Mouse (Mus musculus) stomach, embryonic 14.5 days (tissue): ENCODE measurements around the gene Prr12. TPM values are rescaled to one million over a fixed set of nuclear protein-coding genes. Genes with fewer than 3 reads are reported as not detected.
A peak's percentile ranks its signal among the peaks of the same experiment; 100 is the strongest.

Experiments
- ATAC-seq: fragments of 200-750 bp; cut with Nextera tagmentation; 2 replicates; pipeline ENCODE4 v1.8.0; 2017; ENCODE audit warnings: low read depth, moderate TSS enrichment; ENCODE audit not compliant: insufficient number of reproducible peaks, insufficient read depth, low FRiP score
- H3K27ac ChIP-seq: fragments of 300-500 bp; sonication (generic); 2 replicates; pipeline ENCODE4 v1.5.1; 2014; ENCODE audit warnings: mild to moderate bottlenecking, low read length, moderate library complexity, mixed read lengths
- H3K27me3 ChIP-seq: fragments of 300-500 bp; sonication (generic); 2 replicates; pipeline ENCODE4 v1.6.1; 2014; ENCODE audit warnings: low read length, control low read depth, mixed read lengths; ENCODE audit not compliant: control insufficient read depth, insufficient read depth
- H3K36me3 ChIP-seq: fragments of 300-500 bp; sonication (generic); 2 replicates; pipeline ENCODE4 v1.6.1; 2014; ENCODE audit warnings: mild to moderate bottlenecking, control low read depth, low read length, moderate library complexity, mixed read lengths; ENCODE audit not compliant: control insufficient read depth, insufficient read depth
- H3K4me1 ChIP-seq: fragments of 300-500 bp; sonication (generic); 2 replicates; pipeline ENCODE4 v1.6.1; 2014; ENCODE audit warnings: low read length, control low read depth, mixed read lengths; ENCODE audit not compliant: control insufficient read depth, insufficient read depth
- H3K4me2 ChIP-seq: fragments of 300-500 bp; sonication (generic); replicated peaks from 2 replicates; pipeline ENCODE4 v1.6.1; 2014; ENCODE audit warnings: low read depth, low read length, control low read depth
- H3K4me3 ChIP-seq: fragments of 300-500 bp; sonication (generic); 2 replicates; pipeline ENCODE4 v1.5.1; 2014; ENCODE audit warnings: low read depth, low read length, control low read depth
- H3K9ac ChIP-seq: fragments of 300-500 bp; sonication (generic); replicated peaks from 2 replicates; pipeline ENCODE4 v1.6.1; 2014; ENCODE audit warnings: low read depth, mild to moderate bottlenecking, control low read depth, low read length, moderate library complexity, mixed read lengths
- H3K9me3 ChIP-seq: fragments of 300-500 bp; sonication (generic); 2 replicates; pipeline ENCODE4 v1.6.1; 2016; ENCODE audit warnings: low read depth, low read length, control low read depth; ENCODE audit not compliant: control insufficient read depth
- WGBS: fragments of 180-500 bp; shearing (Covaris S2); extraction: QIAGEN DNeasy Blood & Tissue Kit; methylation state at CpG from one replicate; pipeline ENCODE4 v1.1.7; 2014; 5-methylcytosine and 5-hydroxymethylcytosine counted together
- polyA plus RNA-seq: library from polyadenylated mRNA; unstranded; fragments of >200 nt; fragmentation: Nextera tagmentation; extraction: Ambion mirVana; gene quantifications from 2 replicates; pipeline ENCODE4 v1.2.1, GENCODE M21; 2014

Gene Prr12
- polyA plus RNA-seq, 1 experiment from 2014 or later: 17.8 TPM

DNA sequence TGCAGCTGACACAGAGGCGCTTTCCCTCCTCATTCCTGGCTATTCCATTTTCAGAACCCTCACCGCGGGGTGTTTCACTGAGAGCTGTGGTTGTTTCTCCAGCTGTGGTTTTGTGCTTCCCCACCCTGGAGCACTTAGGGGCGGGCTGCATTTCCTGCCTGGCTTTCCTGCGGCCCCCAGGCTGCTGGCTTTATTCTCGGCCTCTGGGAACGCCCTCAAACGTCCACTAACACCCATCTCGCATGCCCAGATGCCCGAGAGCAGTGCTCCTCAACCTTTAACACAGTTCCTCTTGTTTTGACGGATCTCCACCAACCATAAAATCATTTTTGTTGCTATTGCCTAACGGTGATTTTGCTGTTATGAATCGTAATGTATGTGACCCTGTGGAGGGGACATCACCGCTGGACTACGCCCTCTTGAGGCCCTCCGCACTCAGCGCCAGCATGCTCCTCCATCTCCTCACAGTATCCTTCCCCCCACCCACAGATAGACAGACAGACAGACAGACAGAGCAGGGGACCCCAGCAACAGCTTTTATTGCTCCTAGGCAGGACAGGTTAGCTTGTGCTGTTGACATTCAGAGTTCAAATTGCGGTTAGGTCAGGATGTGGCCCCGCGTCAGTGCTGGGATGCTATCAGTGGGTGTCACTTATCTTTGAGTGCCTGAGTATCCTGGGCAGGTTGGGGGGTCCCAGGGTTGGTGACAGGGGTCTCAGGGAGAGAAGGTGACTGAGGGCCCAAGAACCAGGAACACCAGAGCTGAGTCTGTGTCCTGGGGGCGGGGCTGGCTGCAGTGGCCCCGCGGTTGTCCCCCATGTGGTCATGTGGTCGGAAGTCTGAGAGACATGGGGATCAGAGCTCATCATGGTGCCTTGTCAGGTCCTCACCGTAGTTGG is 30.0 kb upstream of the Prr12 start:
- Histone ChIP-seq H3K4me1 (no peaks in the 10 kb centered on the region), H3K4me2 (no peak overlapping the region), H3K9me3 (no peaks in the 10 kb centered on the region), H3K27me3 (no peaks in the 10 kb centered on the region), H3K9ac (no peak overlapping the region), H3K4me3 (no peak overlapping the region), H3K27ac (no peak overlapping the region), H3K36me3 (peaks cover 45% of the 10 kb centered on the region)
- WGBS: 70% methylated on average over 25 of the region's 25 CpGs
- ATAC-seq: no peak

DNA sequence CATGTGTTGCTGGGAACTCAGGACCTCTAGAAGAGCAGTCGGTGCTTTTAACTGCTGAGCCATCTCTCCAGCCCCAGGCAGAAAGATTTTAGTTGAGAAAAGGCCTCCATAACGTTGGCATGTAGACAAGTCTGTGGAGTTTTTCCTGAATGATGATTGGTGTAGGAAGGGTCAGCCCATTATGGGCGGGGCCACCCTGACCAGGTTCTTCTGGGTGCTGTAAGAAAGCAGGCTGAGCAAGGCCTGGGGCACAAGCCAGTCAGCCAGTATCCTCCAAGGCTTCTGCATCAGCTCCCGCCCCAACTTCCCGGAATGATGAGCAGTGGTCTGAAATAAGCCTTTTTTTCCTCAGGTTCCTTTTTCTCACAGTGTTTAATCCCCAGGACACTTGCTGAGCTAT is 28.3 kb upstream of the Prr12 start:
- ATAC-seq: no peak
- Histone ChIP-seq H3K4me1 (no peaks in the 10 kb centered on the region), H3K27me3 (no peaks in the 10 kb centered on the region), H3K9ac (no peak overlapping the region), H3K36me3 (peaks cover 36% of the 10 kb centered on the region), H3K4me2 (no peak overlapping the region), H3K9me3 (no peaks in the 10 kb centered on the region), H3K4me3 (no peak overlapping the region), H3K27ac (no peak overlapping the region)
- WGBS: 54% methylated on average over 5 of the region's 5 CpGs

GRCm38 (mm10) chr7:45079856-45080255 is 27.2 kb upstream of the Prr12 start:
- H3K4me3 ChIP-seq: no peak overlapping the region
- no peak overlapping the region for H3K9ac ChIP-seq
- no peaks in the 10 kb centered on the region for H3K27me3 ChIP-seq
- H3K4me2 ChIP-seq: no peak overlapping the region
- H3K36me3 ChIP-seq: peaks cover 28% of the 10 kb centered on the region
- WGBS: 1% methylated on average over 10 of the region's 10 CpGs
- no peak overlapping the region for H3K27ac ChIP-seq
- H3K9me3 ChIP-seq: no peaks in the 10 kb centered on the region
- 0 out of 2 replicates have a peak, but pooled peaks have one; percentile 34 for ATAC-seq
- no peaks in the 10 kb centered on the region for H3K4me1 ChIP-seq

GRCm38 (mm10) chr7:45078513-45078912 is 25.8 kb upstream of the Prr12 start:
- H3K36me3 ChIP-seq: peaks cover 20% of the 10 kb centered on the region

GRCm38 (mm10) chr7:45077829-45078228 is 25.1 kb upstream of the Prr12 start:
- no peaks in the 10 kb centered on the region for H3K27me3 ChIP-seq
- no peak overlapping the region for H3K4me3 ChIP-seq
- H3K36me3 ChIP-seq: peaks cover 14% of the 10 kb centered on the region
- H3K27ac ChIP-seq: no peak overlapping the region
- no peaks in the 10 kb centered on the region for H3K9me3 ChIP-seq
- H3K9ac ChIP-seq: no peak overlapping the region
- no peak for ATAC-seq
- no peak overlapping the region for H3K4me2 ChIP-seq
- 91% methylated on average over 2 of the region's 2 CpGs for WGBS
- H3K4me1 ChIP-seq: no peaks in the 10 kb centered on the region

More at GRCm38 (mm10) chr7:45078513-45078912, 25.8 kb upstream of the Prr12 start:
- no peaks in the 10 kb centered on the region for H3K9me3 ChIP-seq
- 33% methylated on average over 9 of the region's 9 CpGs for WGBS
- no peak overlapping the region for H3K4me3 ChIP-seq
- no peak overlapping the region for H3K27ac ChIP-seq
- H3K9ac ChIP-seq: no peak overlapping the region
- no peak overlapping the region for H3K4me2 ChIP-seq
- no peak; the same call in 1 of the 2 replicates for ATAC-seq
- H3K4me1 ChIP-seq: no peaks in the 10 kb centered on the region
- no peaks in the 10 kb centered on the region for H3K27me3 ChIP-seq

- Histone ChIP-seq H3K4me3 (no peak overlapping the region), H3K36me3 (peaks cover 8% of the 10 kb centered on the region), H3K4me1 (no peaks in the 10 kb centered on the region), H3K9ac (no peak overlapping the region), H3K27me3 (no peaks in the 10 kb centered on the region), H3K9me3 (no peaks in the 10 kb centered on the region), H3K4me2 (no peak overlapping the region), H3K27ac (no peak overlapping the region)
- ATAC-seq: no peak
- 88% methylated on average over 14 of the region's 14 CpGs for WGBS
These were observed 24.6 kb upstream of the Prr12 start for GRCm38 (mm10) chr7:45077322-45077721.

GRCm38 (mm10) chr7:45076501-45076900 is 23.8 kb upstream of the Prr12 start:
- no peak overlapping the region for H3K27ac ChIP-seq
- 87% methylated on average over 30 of the region's 30 CpGs for WGBS
- no peak for ATAC-seq
- H3K36me3 ChIP-seq: peaks cover 7% of the 10 kb centered on the region
- H3K4me3 ChIP-seq: no peak overlapping the region
- H3K9ac ChIP-seq: no peak overlapping the region
- no peaks in the 10 kb centered on the region for H3K4me1 ChIP-seq
- H3K27me3 ChIP-seq: no peaks in the 10 kb centered on the region
- H3K9me3 ChIP-seq: no peaks in the 10 kb centered on the region
- H3K4me2 ChIP-seq: no peak overlapping the region

DNA sequence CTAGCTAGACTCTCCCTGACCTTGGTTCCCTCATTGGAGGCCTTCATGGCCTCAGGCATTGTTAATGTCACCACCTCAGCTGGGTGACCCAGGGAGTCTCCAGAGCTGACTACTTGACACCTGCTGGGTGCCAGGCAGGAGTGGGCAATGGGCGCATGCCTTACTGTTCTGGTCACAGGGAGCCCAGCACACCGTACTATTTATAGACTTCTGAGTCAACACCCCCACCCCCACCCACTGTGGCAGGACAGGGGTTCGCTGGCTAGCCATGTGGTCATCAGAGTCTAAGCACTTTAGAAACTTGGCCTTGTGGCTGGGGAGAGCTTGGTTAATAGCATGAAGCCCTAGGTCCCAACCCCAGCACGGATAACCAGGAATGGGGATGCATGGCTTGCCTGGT is 22.7 kb upstream of the Prr12 start:
- H3K4me1 ChIP-seq: no peaks in the 10 kb centered on the region
- WGBS: 68% methylated on average over 4 of the region's 4 CpGs
- 0 out of 2 replicates have a peak overlapping the region, but pooled peaks have one; percentile 14 for H3K9ac ChIP-seq
- H3K27me3 ChIP-seq: no peaks in the 10 kb centered on the region
- no peak for ATAC-seq
- no peak overlapping the region for H3K4me3 ChIP-seq
- H3K4me2 ChIP-seq: no peak overlapping the region
- peaks cover 7% of the 10 kb centered on the region for H3K36me3 ChIP-seq
- H3K9me3 ChIP-seq: no peaks in the 10 kb centered on the region
- H3K27ac ChIP-seq: no peak overlapping the region
